Mouse (Mus musculus): Measurements from ENCODE around the gene Nkx3-2. TPM values are rescaled to one million over a fixed set of nuclear protein-coding genes. Genes with fewer than 3 reads are reported as not detected.

The Nkx3-2 gene
- total RNA-seq, 2 experiments from 2014 or later, result not detected

DNA sequence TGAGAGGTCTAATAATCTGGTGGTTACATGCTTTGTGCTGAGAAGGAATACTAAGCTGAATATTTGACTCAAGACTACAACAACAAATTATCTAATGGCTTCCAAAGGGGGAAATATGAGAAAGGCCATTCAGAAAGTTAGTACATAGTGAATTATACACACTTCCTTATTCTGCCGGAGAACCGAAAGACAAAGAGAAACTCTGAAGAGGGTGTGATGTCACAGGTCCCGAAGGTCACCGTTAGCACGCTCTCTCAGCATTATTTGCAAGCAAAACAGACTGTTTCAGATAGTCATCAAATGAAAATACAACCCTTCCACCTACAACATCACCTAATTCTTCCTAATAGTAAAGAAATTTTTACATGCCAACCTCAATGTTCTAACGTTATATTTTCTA, 25.5 kb downstream of the Nkx3-2 start:
- TF ChIP-seq CTCF (IDR thresholded peaks at IDR 0.05), result no peak
- DNase-seq (ENCODE audit: extremely low spot score in 1 of 2, low spot score in 2 of 2), result no peak
- no peak overlapping the region for H3K4me3 ChIP-seq
- intact Hi-C loops (cut with DNase I), result no loop called here
- H3K27ac ChIP-seq, result no peak overlapping the region

DNA sequence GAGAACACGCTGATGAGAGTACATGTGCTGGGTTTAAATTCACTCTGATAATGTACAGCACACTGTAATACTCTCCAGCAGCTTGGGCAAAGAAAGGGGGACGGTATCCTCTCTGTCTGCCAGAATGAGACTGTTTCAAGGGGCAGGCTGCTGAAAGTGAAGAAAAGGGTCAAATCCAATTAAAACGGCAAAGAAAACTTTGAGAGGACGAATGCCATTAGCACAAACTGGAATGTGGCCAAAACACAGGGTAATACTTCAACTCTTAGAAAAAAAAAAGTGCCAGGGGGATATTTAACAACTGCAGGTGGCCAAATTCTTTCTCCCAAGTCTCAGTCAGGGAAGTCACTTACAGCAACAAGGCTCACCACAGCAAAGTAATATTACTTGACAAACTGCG, 27.3 kb downstream of the Nkx3-2 start:
- H3K4me3 ChIP-seq, result no peak overlapping the region
- intact Hi-C loops (cut with DNase I), result no loop called here
- DNase-seq (ENCODE audit: extremely low spot score in 1 of 2, low spot score in 2 of 2), result no peak
- TF ChIP-seq CTCF (IDR thresholded peaks at IDR 0.05), result no peak
- no peak overlapping the region for H3K27ac ChIP-seq

DNA sequence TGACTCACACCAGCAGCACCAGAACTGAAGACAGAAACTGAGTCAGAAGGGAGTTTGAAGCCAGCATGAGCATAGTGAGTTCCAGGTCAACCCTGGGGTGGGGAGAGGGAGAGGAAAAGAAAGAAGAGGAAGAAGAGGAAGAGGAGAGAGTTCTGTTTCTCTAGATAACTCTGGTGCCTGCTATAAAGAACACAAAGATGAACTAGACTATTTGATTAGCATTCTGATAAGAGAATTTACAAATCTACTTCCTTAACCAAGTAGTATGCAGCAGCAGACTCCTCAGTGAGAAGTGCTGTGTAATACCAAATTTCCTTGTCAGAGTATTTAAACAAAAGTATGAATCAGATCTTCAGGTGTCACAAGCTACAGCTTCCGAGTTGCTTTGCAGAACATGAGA, 37.3 kb downstream of the Nkx3-2 start:
- Histone ChIP-seq H3K27ac (no peak overlapping the region), H3K4me3 (no peak overlapping the region)
- intact Hi-C loops (cut with DNase I), result no loop called here
- no peak for DNase-seq (ENCODE audit: extremely low spot score in 1 of 2, low spot score in 2 of 2)
- TF ChIP-seq CTCF (IDR thresholded peaks at IDR 0.05), result no peak

DNA sequence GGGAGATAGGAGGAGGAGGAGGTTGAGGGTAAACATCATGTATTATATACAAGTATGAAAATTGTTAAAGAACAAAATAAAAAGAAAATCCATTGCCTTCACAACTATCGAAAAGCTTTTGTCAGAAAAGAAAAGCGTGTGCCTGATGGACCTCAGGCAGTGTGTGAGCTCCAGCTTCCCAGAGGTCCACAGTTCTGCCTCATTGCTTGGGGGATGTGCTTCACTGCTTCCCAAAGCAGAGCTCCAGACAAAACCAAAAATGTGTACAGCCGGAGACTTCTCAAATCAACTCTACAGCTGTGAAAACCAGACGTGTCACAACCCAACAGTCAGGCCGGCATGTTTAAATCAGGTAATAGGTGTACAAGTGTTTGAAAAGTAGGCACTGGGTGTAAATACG, 38.7 kb downstream of the Nkx3-2 start:
- Histone ChIP-seq H3K4me3 (no peak overlapping the region), H3K27ac (no peak overlapping the region)
- intact Hi-C loops (cut with DNase I), result no loop called here
- no peak for DNase-seq (ENCODE audit: extremely low spot score in 1 of 2, low spot score in 2 of 2)
- no peak for TF ChIP-seq CTCF (IDR thresholded peaks at IDR 0.05)

Other genes starting within 250 kb of the Nkx3-2 start
- gene Rab28, start 56.3 kb downstream of the Nkx3-2 start, total RNA-seq (2021), result 10 to 100 TPM; 76.4 to 83.0 TPM
- 10 to 100 TPM; 40.1 to 42.5 TPM for gene Bod1l, start 79.8 kb upstream of the Nkx3-2 start, total RNA-seq (2021)

Measured in left cerebral cortex, adult 2 months (tissue).